Mouse (Mus musculus) stomach, embryonic 15.5 days (tissue): ENCODE results near the gene Slc28a3. TPM values are rescaled to one million over a fixed set of nuclear protein-coding genes. Genes with fewer than 3 reads are reported as not detected.

ENCODE experiments used
- ATAC-seq: fragments of 200-750 bp; cut with Nextera tagmentation; 2 replicates; pipeline ENCODE4 v1.8.0; 2017; ENCODE audit warnings: low read depth, moderate number of reproducible peaks, moderate TSS enrichment; ENCODE audit not compliant: insufficient read depth, low FRiP score
- H3K27ac ChIP-seq: fragments of 300-500 bp; sonication (generic); 2 replicates; pipeline ENCODE4 v1.5.1; 2015; ENCODE audit warnings: mild to moderate bottlenecking, inconsistent platforms
- H3K27me3 ChIP-seq: fragments of 300-500 bp; sonication (generic); replicated peaks from 2 replicates; pipeline ENCODE4 v1.6.1; 2015; ENCODE audit warnings: inconsistent platforms
- H3K36me3 ChIP-seq: fragments of 300-500 bp; sonication (generic); 2 replicates; pipeline ENCODE4 v1.6.1; 2015; ENCODE audit warnings: inconsistent platforms
- H3K4me1 ChIP-seq: fragments of 300-500 bp; sonication (generic); 2 replicates; pipeline ENCODE4 v1.6.1; 2015; ENCODE audit warnings: inconsistent platforms
- H3K4me2 ChIP-seq: fragments of 300-500 bp; sonication (generic); 2 replicates; pipeline ENCODE4 v1.6.1; 2015; ENCODE audit warnings: mild to moderate bottlenecking, inconsistent platforms
- H3K4me3 ChIP-seq: fragments of 300-500 bp; sonication (generic); replicated peaks from 2 replicates; pipeline ENCODE4 v1.5.1; 2015; ENCODE audit warnings: inconsistent platforms
- H3K9ac ChIP-seq: fragments of 300-500 bp; sonication (generic); 2 replicates; pipeline ENCODE4 v1.6.1; 2015; ENCODE audit warnings: inconsistent platforms
- H3K9me3 ChIP-seq: fragments of 300-500 bp; sonication (generic); 2 replicates; pipeline ENCODE4 v1.6.1; 2016; ENCODE audit warnings: inconsistent platforms
- WGBS: fragments of 180-500 bp; shearing (Covaris S2); methylation state at CpG from one replicate; pipeline ENCODE4 v1.1.7; 2015; 5-methylcytosine and 5-hydroxymethylcytosine counted together
- polyA plus RNA-seq: library from polyadenylated mRNA; unstranded; fragments of >200 nt; fragmentation: Nextera tagmentation; extraction: Ambion mirVana; gene quantifications from 2 replicates; pipeline ENCODE4 v1.2.1, GENCODE M21; 2015

Gene Slc28a3
- polyA plus RNA-seq, 1 experiment from 2014 or later, result 1.6 TPM

- no peaks in the 10 kb centered on the region for H3K36me3 ChIP-seq
- 79% methylated on average over 9 of the region's 9 CpGs for WGBS
- peaks cover 8% of the 10 kb centered on the region; the same call in 1 of the 2 replicates for H3K4me1 ChIP-seq
- no peak overlapping the region for H3K4me2 ChIP-seq
- H3K27me3 ChIP-seq, result no peaks in the 10 kb centered on the region
- no peak overlapping the region for H3K27ac ChIP-seq
- H3K4me3 ChIP-seq, result no peak overlapping the region
- no peaks in the 10 kb centered on the region for H3K9me3 ChIP-seq
- ATAC-seq, result no peak
- no peak overlapping the region for H3K9ac ChIP-seq
These were observed 90.6 kb downstream of the Slc28a3 start for GRCm38 (mm10) chr13:58520028-58520427.

DNA sequence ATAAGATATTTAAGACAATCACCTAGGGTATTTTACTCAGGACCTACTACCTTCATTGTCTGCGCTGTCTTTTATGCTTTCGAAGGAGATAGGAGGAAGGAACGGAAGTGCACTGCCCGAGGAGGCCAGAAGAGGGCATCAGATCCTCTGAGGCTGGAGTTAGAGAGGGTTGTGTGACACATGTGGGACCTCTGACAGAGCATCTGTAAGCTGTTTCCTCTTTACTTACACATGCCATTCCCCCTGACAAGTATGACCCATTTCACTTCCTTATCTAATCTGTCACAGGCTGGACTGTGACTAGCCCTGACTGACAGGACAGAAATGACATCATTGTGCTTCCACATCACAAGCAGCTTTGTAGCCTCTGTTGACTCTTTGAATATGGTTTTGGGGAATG is 94.4 kb downstream of the Slc28a3 start:
- Histone ChIP-seq H3K4me1 (no peaks in the 10 kb centered on the region), H3K4me3 (no peak overlapping the region), H3K27me3 (no peaks in the 10 kb centered on the region), H3K27ac (no peak overlapping the region), H3K36me3 (no peaks in the 10 kb centered on the region), H3K4me2 (no peak overlapping the region), H3K9ac (no peak overlapping the region), H3K9me3 (no peaks in the 10 kb centered on the region)
- 90% methylated on average over 4 of the region's 4 CpGs for WGBS
- no peak for ATAC-seq

- no peak overlapping the region for H3K4me2 ChIP-seq
- H3K9me3 ChIP-seq, result no peaks in the 10 kb centered on the region
- no peaks in the 10 kb centered on the region for H3K4me1 ChIP-seq
- H3K36me3 ChIP-seq, result no peaks in the 10 kb centered on the region
- H3K27me3 ChIP-seq, result no peaks in the 10 kb centered on the region
- 87% methylated on average over 5 of the region's 5 CpGs for WGBS
- H3K9ac ChIP-seq, result no peak overlapping the region
- ATAC-seq, result no peak
- H3K27ac ChIP-seq, result no peak overlapping the region
- no peak overlapping the region for H3K4me3 ChIP-seq
These were observed 95.0 kb downstream of the Slc28a3 start for GRCm38 (mm10) chr13:58515635-58516034.

DNA sequence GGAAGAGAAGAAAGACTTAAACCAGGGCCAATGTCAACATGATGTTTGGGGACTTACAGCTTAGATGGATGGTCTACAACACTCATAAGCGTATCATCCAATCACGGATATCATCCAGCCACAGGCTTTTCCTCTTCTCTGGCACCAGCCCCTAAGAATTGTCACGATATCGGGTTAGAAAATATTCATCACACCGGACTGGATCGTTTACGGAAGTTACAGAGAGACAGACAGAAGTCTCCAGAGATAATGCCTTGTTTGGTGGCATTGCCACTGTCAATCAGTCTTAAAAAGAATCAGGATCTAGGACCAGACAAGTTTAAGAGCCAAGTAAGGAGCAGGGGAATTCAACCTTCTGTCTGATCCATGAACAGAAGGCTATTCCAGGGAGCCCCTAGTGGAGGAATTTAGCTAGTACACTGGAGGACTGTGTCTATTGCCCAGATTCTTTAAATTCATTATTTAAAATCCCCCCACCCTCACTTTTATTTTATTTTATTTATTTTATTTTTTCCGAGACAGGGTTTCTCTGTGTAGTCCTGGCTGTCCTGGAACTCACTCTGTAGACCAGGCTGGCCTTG is 96.4 kb downstream of the Slc28a3 start:
- ATAC-seq, result no peak

GRCm38 (mm10) chr13:58511926-58512325 is 98.8 kb downstream of the Slc28a3 start:
- no peak for ATAC-seq
- Histone ChIP-seq H3K27me3 (no peaks in the 10 kb centered on the region), H3K4me3 (no peak overlapping the region), H3K4me1 (no peaks in the 10 kb centered on the region), H3K9ac (no peak overlapping the region), H3K4me2 (no peak overlapping the region), H3K9me3 (no peaks in the 10 kb centered on the region), H3K36me3 (no peaks in the 10 kb centered on the region), H3K27ac (no peak overlapping the region)
- 67% methylated on average over 2 of the region's 2 CpGs for WGBS

More for the DNA sequence above, 96.4 kb downstream of the Slc28a3 start:
- no peak overlapping the region for H3K27ac ChIP-seq
- WGBS, result 75% methylated on average over 8 of the region's 8 CpGs
- no peak overlapping the region for H3K9ac ChIP-seq
- no peaks in the 10 kb centered on the region for H3K4me1 ChIP-seq
- no peak overlapping the region for H3K4me3 ChIP-seq
- no peaks in the 10 kb centered on the region for H3K9me3 ChIP-seq
- H3K27me3 ChIP-seq, result no peaks in the 10 kb centered on the region
- no peak overlapping the region for H3K4me2 ChIP-seq
- H3K36me3 ChIP-seq, result no peaks in the 10 kb centered on the region

DNA sequence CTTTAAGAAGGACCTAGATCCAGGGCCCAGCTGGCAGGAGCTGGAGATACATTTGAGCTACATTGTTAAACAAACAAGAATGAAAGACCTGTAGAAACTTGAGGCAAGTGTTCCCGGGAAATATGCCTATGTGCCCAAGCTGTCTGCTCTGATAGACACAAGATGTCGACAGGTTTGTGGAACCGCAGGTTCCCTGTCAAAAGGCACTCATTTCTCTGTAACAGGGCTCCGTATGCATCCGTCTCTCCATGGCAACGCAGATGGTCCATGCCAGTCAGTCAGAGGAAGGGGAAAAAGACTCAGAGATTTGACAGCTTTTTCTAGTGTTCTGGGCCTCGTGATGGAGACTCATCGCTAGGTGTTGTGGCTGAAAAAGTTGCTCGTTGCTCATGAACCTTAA is 99.4 kb downstream of the Slc28a3 start:
- Histone ChIP-seq H3K4me1 (no peaks in the 10 kb centered on the region), H3K9me3 (no peaks in the 10 kb centered on the region), H3K27ac (no peak overlapping the region), H3K4me2 (no peak overlapping the region), H3K36me3 (no peaks in the 10 kb centered on the region), H3K9ac (no peak overlapping the region), H3K27me3 (no peaks in the 10 kb centered on the region), H3K4me3 (no peak overlapping the region)
- no peak for ATAC-seq
- WGBS, result 78% methylated on average over 9 of the region's 9 CpGs

- no peaks in the 10 kb centered on the region for H3K9me3 ChIP-seq
- H3K4me2 ChIP-seq, result no peak overlapping the region
- no peaks in the 10 kb centered on the region for H3K4me1 ChIP-seq
- H3K4me3 ChIP-seq, result no peak overlapping the region
- no peaks in the 10 kb centered on the region for H3K36me3 ChIP-seq
- ATAC-seq, result no peak
- H3K9ac ChIP-seq, result no peak overlapping the region
- H3K27ac ChIP-seq, result no peak overlapping the region
- 32% methylated on average over 3 of the region's 3 CpGs for WGBS
- H3K27me3 ChIP-seq, result no peaks in the 10 kb centered on the region
These were observed 101.4 kb downstream of the Slc28a3 start for GRCm38 (mm10) chr13:58509241-58509640.

DNA sequence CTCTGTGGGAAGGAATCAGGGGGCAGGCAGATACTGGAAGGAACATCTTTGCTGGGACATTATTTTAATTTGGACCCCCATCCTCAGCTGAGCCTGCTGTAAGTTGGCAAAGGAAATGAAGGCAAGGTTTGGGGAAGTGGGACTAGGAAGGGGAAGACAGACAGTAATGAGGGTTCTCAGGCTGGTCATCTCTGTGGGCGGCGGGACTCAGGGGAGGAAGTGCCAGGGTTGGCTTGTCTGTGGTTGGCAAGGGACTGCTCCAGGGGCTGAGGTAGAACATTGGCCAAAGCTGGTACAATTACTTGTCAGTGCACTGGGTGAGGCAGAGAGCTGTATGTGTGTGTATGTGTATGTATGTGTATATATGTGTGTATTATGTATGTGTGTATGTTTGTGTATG is 107.1 kb downstream of the Slc28a3 start:
- no peaks in the 10 kb centered on the region for H3K4me1 ChIP-seq
- no peaks in the 10 kb centered on the region for H3K9me3 ChIP-seq
- H3K27ac ChIP-seq, result no peak overlapping the region
- no peak overlapping the region for H3K4me3 ChIP-seq
- ATAC-seq, result no peak
- H3K36me3 ChIP-seq, result no peaks in the 10 kb centered on the region
- H3K27me3 ChIP-seq, result no peaks in the 10 kb centered on the region
- no peak overlapping the region for H3K4me2 ChIP-seq
- H3K9ac ChIP-seq, result no peak overlapping the region
- 91% methylated on average over 2 of the region's 2 CpGs for WGBS

DNA sequence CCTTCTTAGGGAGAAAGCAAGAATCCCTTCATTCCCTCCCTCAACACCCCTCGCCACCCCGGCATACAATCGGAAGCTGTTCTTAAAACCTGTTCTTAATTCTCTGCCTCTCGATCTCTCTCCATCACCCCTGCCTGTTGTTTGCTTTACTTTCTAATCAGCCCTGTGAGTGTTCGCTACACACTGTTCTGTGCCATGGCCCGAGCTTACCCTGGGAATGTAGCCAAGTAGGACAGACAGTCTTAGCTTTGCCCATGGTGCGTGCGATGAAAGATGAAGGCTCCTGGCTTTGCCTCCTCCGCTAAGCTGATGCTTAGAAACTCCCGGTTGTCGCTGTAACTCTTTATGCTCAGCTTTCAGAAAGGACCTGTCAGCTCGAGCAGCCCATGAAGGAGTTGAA is 112.9 kb downstream of the Slc28a3 start:
- Histone ChIP-seq H3K36me3 (no peaks in the 10 kb centered on the region), H3K9ac (no peak overlapping the region), H3K27ac (no peak overlapping the region), H3K4me3 (no peak overlapping the region), H3K4me1 (no peaks in the 10 kb centered on the region), H3K4me2 (no peak overlapping the region), H3K9me3 (no peaks in the 10 kb centered on the region), H3K27me3 (no peaks in the 10 kb centered on the region)
- ATAC-seq, result no peak
- 70% methylated on average over 12 of the region's 12 CpGs for WGBS

Other genes starting within 250 kb of the Slc28a3 start
- 34.6 and 35.0 TPM in 2 replicates for gene 2210016F16Rik, start 225.7 kb downstream of the Slc28a3 start, polyA plus RNA-seq
- 23.8 and 24.3 TPM in 2 replicates for gene Rmi1, start 208.6 kb downstream of the Slc28a3 start, polyA plus RNA-seq
- gene Hnrnpk, start 207.5 kb downstream of the Slc28a3 start, polyA plus RNA-seq, result 1,284 and 1,390 TPM in 2 replicates
- 10.9 and 13.7 TPM in 2 replicates for gene Ntrk2, start 195.7 kb upstream of the Slc28a3 start, polyA plus RNA-seq